Mouse (Mus musculus) megakaryocyte-erythroid progenitor cell, adult 5-6 weeks (primary cell): ENCODE data around the gene Slc2a13. TPM values are rescaled to one million over a fixed set of nuclear protein-coding genes. Genes with fewer than 3 reads are reported as not detected.

ENCODE experiments used
- ATAC-seq: replicated peaks from 2 replicates; pipeline ENCODE4 v1.8.0; 2016; ENCODE audit warnings: mild to moderate bottlenecking, inconsistent platforms; ENCODE audit not compliant: severe bottlenecking, poor library complexity, low FRiP score, low TSS enrichment
- total RNA-seq, 2 experiments: library from RNA; stranded (forward) in 1 of 2; stranded (reverse) in 1 of 2; fragments of 200-1000, 215-1000 nt in 1 of 2; fragments of >200 nt in 1 of 2; fragmentation: Nextera tagmentation in 1 of 2; gene quantifications; 2 replicates each; pipeline ENCODE4 v1.2.3; 2014 to 2017

The Slc2a13 gene
- total RNA-seq, 2 experiments from 2014 or later: not detected

- no peak for ATAC-seq
These were observed 191.2 kb downstream of the Slc2a13 start for GRCm38 (mm10) chr15:91381864-91382263.

GRCm38 (mm10) chr15:91378751-91379325, 194.2 kb downstream of the Slc2a13 start:
- no peak for ATAC-seq

- no peak for ATAC-seq
These were observed 195.5 kb downstream of the Slc2a13 start for GRCm38 (mm10) chr15:91377568-91377967.

GRCm38 (mm10) chr15:91377105-91377504, 196.0 kb downstream of the Slc2a13 start:
- ATAC-seq: no peak

GRCm38 (mm10) chr15:91374441-91374840, 198.6 kb downstream of the Slc2a13 start:
- no peak for ATAC-seq

GRCm38 (mm10) chr15:91373203-91373584, 199.9 kb downstream of the Slc2a13 start:
- ATAC-seq: no peak

- no peak for ATAC-seq
These were observed 200.4 kb downstream of the Slc2a13 start for GRCm38 (mm10) chr15:91372464-91373202.

GRCm38 (mm10) chr15:91371859-91372394, 201.1 kb downstream of the Slc2a13 start:
- no peak for ATAC-seq

- no peak for ATAC-seq
These were observed 203.2 kb downstream of the Slc2a13 start for GRCm38 (mm10) chr15:91369736-91370449.

- ATAC-seq: no peak
These were observed 212.6 kb downstream of the Slc2a13 start for GRCm38 (mm10) chr15:91360495-91360894.

GRCm38 (mm10) chr15:91351006-91351405, 222.1 kb downstream of the Slc2a13 start:
- no peak for ATAC-seq

GRCm38 (mm10) chr15:91338350-91338749, 234.7 kb downstream of the Slc2a13 start:
- ATAC-seq: no peak

- ATAC-seq: no peak
These were observed 238.6 kb downstream of the Slc2a13 start for GRCm38 (mm10) chr15:91334416-91334900.

GRCm38 (mm10) chr15:91327748-91328147, 245.3 kb downstream of the Slc2a13 start:
- no peak for ATAC-seq

- ATAC-seq: no peak
These were observed 246.0 kb downstream of the Slc2a13 start for GRCm38 (mm10) chr15:91327023-91327422.

GRCm38 (mm10) chr15:91319376-91319775, 253.7 kb downstream of the Slc2a13 start:
- ATAC-seq: peak; percentile 81; the same call in 1 of the 2 replicates

GRCm38 (mm10) chr15:91316964-91317363, 256.1 kb downstream of the Slc2a13 start:
- ATAC-seq: no peak

GRCm38 (mm10) chr15:91314402-91315318, 258.4 kb downstream of the Slc2a13 start:
- ATAC-seq: no peak

GRCm38 (mm10) chr15:91304296-91304852, 268.7 kb downstream of the Slc2a13 start:
- ATAC-seq: peak; percentile 87
